20 mouse cellular contexts compared by ENCODE assay signal in genomic region chr1:92106486-92107160, GRCm38 (mm10).
DNase-seq lines count a peak whose midpoint lies in the region; TF ChIP-seq lines count a peak whose summit lies in the region.
"Had no signal": no experiment of that assay in that cellular context is flagged by ENCODE, and none has a peak within 500 bp of the region (broad histone marks: within the 10 kb centered on the region; RNA-seq: fewer than 3 reads in every experiment).

No protein-coding gene starts in this region.

- DNase-seq in layer of hippocampus, adult 2 months (ENCODE audit: low spot score in 2 of 2): no peak
- DNase-seq in layer of hippocampus, postnatal 25 days (ENCODE audit: extremely low spot score in 1 of 2, low spot score in 1 of 2): no peak
- DNase-seq in brain, adult 2 months (ENCODE audit: low read depth, low spot score): peak; percentile 83
- DNase-seq in cerebellum, adult 8-10 months: peak; percentile 55
- peak; percentile 65 for DNase-seq in cerebellum, postnatal 36 days
- no peak for DNase-seq in ovary, postnatal 36 days (ENCODE audit: low spot score)
- no peak for DNase-seq in urinary bladder, postnatal 10 days (ENCODE audit: low spot score)
- DNase-seq: embryo, embryonic 11 days; kidney, postnatal 36 days; liver; lung, postnatal 4 days; thymus, postnatal 14 days had no signal

- no peak for TF ChIP-seq CTCF in layer of hippocampus, adult 2 months (conservative IDR thresholded peaks at IDR 0.05)

- H3K4me3 ChIP-seq in layer of hippocampus, adult 2 months: no peak overlapping the region
- H3K4me3 ChIP-seq: embryonic facial prominence, embryonic 13.5 days; forebrain, embryonic 13.5 days; heart, embryonic 10.5 days; intestine, embryonic 15.5 days; left cerebral cortex, adult 2 months; limb, embryonic 10.5 days; liver, embryonic 15.5 days; midbrain, embryonic 10.5 days had no signal

- H3K27ac ChIP-seq in layer of hippocampus, adult 2 months: peak overlapping the region; percentile 36; the same call in 1 of the 2 replicates
- H3K27ac ChIP-seq: embryonic facial prominence, embryonic 13.5 days; forebrain, embryonic 13.5 days; heart, embryonic 10.5 days; intestine, embryonic 15.5 days; left cerebral cortex, adult 2 months; limb, embryonic 10.5 days; liver, embryonic 15.5 days; midbrain, embryonic 10.5 days had no signal

Comparison
In these comparisons a context has a peak if more than half of its experiments do, and no peak if none do; other contexts are left out.
1. DNase-seq: peak in brain, adult 2 months (single experiment), cerebellum, adult 8-10 months (single experiment) and cerebellum, postnatal 36 days (2 of 2); none in layer of hippocampus, adult 2 months (0 of 2), layer of hippocampus, postnatal 25 days (0 of 2), ovary, postnatal 36 days (single experiment) and urinary bladder, postnatal 10 days (single experiment).